Mouse (Mus musculus) brain, embryonic 14.5 days (tissue): ENCODE data around the gene Mkln1. TPM values are rescaled to one million over a fixed set of nuclear protein-coding genes. Genes with fewer than 3 reads are reported as not detected.
"Not testable (repeated sequence)": the region's sequence is repeated elsewhere in the genome, so short reads cannot be mapped to it uniquely, and the experiment has no call there.

Experiments used
- DNase-seq: peaks from one replicate; pipeline ENCODE4 v3.0.0-alpha.2; 2011; ENCODE audit warnings: low read depth
- CTCF ChIP-seq: fragments of 200-500 bp; IDR thresholded peaks from 2 replicates; pipeline ENCODE4 v1.5.1; 2012; ENCODE audit warnings: inconsistent platforms, mild to moderate bottlenecking, moderate library complexity, borderline replicate concordance; ENCODE audit not compliant: insufficient read depth, insufficient read length; ENCODE audit errors: extremely low read depth
- POLR2A ChIP-seq: fragments of 200-500 bp; IDR thresholded peaks from 2 replicates; pipeline ENCODE4 v1.6.1; 2012; ENCODE audit warnings: mild to moderate bottlenecking, inconsistent platforms, borderline replicate concordance; ENCODE audit not compliant: poor library complexity, insufficient read depth, insufficient read length, severe bottlenecking; ENCODE audit errors: extremely low read depth
- polyA plus RNA-seq: library from polyadenylated mRNA; depleted of rRNA; stranded (reverse); fragments of >200 nt; gene quantifications from 2 replicates; pipeline ENCODE4 v1.2.3, GENCODE M21; 2012; rRNA removed

The Mkln1 gene
- polyA plus RNA-seq, 1 experiment, result 47.9 TPM

DNA sequence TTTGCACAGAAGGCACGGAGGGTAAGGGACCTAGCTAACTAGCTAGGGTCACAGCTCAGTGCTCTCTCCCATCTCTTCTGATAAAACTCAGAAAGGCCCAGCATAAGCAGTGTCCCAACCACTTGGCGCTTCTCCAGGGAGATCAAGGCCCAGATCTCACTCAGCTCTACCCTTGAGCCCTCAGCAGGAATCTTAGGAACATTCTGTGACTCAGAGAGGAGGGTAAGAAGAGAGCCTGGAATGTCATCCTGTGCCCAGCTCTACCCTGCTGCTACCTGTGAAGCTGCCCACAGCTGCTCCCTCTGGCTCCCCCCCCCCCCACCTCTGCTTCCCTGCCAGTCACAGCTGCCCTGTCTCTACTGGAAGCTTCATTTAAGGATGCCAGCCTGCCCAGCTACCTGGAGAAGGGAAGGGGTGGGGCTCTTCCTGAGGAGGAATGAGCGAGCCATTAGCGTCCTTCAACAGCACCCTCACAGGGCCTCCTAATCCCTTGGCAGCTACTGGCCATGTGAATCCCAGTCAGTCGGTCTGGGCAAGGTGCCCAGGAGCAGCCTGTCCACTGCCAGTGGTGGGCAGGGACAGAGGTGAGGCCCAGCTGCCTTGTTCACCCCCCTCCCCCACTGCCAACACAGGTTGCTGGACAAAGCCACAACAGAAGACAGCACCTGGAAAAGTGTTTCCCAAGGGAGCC is 151.0 kb downstream of the Mkln1 start:
- peak; percentile 86 for DNase-seq
- TF ChIP-seq POLR2A (no peak), CTCF (no peak)

DNA sequence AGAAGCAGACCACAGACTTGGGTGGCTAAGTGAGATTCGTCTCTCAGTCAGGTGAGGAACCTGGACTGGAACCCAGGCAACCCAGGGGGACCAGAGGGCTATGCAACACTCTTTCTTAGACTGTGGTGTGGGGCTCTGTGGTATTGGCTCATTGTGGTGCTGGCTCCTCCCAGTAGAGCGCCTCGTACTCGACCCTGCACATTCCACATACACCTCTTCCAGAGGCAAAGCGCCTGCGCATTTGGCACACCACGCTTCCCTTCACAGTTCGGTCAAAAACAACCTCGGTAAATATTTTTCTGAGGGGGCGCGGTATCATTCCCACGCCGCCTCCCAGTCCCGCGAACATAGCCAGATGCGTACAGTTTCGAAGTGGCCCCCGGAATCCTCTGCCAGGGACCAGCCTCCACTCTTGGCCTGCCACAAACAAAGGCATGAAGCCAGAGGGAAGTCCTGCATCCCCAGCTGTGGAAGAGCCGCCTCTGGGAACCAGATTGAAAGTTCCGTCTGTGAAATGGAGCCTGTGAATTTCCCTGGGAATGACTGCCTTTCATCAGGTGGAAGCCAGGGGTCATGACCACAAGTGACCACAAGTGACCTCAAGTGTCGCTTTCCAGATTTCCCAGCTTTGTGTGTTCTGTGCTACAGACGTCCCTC is 152.5 kb downstream of the Mkln1 start:
- TF ChIP-seq POLR2A, result no peak
- TF ChIP-seq CTCF, result no peak
- peak; percentile 25 for DNase-seq

DNA sequence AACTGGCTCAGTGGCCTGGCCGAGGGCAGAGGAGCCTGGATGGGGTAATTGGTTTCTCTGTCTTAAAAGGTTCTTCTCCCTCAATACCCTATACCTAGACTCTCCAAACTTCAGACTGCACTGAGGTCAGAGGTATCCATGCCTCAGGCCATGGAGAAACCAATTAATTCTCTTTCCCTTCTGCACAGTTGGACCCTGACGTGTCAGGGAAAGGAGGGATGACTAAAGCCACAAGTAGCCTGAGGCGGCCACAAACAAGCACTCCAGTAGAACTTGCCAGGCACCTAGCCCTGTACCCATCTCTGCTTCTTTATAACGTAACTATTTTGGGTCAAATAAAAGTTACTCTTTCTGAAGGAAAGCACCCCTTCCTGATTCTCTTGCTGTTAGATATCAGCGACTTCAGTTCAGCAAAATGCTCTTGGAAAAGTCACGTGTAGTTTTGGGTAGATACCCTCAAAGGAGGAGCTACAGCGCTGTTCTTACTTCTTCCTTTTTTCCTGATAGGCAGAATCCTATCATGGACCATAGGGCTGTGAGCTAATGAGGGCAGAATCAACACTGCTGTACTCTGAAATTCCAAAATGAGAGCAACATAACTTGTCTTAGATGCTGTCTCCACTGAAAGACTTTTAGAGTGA is 158.0 kb downstream of the Mkln1 start:
- no peak for TF ChIP-seq CTCF
- TF ChIP-seq POLR2A, result no peak
- DNase-seq, result no peak

DNA sequence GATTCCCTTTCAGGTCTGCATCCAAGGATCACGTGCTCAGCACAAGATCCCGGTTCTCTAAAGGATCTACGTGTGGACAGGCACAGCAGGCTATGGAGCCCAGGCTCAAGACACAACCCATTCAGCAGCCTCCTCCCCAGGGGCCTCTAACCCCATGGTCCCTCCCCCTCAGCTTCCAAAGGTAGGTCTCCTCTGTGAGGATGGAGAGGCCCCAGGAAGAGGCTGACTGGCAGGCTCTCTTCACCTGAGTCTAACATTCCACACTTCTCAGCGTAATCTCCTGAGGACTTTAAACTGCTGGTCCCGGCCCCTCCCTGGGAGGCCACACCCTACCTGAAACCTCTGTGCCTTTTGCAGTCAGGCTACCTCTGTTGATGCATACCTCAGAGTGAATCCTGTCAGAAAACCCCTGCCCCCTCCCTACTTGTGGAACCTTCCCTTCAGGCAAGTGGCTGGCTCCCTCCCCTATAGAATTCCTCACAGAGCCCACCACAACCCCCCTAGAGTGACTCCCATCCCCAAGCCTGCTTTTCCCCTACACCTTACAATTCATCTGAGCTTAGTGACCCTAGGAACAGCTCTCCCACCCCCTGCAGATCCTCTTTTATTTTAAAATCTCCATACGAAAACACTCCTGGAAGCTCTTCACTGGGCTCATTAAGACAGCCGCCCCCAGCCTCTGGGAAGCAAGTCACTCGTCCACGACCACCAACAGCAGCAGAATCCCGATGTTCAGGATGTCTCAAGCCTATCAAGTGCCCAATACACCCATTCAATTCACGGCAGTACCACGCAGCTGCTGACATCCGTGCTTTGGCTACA is 161.8 kb downstream of the Mkln1 start:
- TF ChIP-seq CTCF (no peak), POLR2A (no peak)
- DNase-seq, result no peak

DNA sequence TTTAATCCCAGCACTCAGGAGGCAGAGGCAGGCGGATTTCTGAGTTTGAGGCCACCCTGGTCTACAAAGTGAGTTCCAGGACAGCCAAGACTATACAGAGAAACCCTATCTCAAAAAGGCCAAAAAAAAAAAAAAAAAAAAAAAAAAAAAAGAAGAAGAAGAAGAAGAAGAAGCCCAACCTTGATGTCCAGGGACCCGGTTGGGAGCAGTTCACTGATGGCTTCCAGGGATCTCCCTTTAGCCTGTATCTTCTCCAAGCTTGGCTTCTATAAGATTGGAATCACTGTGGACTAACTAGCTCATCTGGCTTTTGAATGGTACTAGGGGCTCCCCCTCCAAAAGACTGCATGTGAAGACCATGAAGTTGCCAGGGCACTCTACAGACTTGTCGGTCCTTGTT is 163.4 kb downstream of the Mkln1 start:
- not testable (repeated sequence) for DNase-seq

DNA sequence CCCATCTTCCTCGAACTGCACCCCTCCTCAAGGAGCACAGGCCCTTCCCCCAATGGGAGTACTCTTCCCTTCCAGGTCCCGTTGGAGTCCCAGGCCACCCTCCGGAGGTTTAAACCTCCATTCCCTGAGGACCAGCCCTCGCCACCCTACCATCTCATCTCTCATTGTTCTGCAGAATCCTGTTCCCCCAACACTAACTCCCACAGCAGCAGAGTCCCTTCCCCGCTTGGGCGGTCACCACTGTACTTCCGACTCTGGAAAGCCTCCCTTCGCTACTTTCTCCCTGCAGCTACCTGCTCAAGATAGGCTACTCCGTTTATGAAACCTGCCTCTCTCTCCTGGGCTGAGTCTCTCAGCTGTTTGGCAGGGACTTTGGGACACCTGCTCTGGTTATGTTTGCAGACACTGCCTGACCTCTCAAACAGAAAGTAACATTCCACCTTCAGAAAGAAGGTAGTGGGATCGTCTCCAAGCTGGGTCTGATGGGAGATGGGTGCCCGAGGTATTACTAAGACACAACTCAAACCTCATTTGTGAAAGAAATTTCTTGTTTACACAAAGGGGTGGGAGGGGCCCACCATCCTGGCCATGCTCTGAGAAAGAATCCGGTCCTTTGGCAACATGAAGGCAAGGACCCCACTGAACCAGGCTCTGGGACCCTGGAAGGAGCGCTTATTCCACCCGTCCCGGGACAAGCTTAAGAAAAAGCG is 164.0 kb downstream of the Mkln1 start:
- peak; percentile 28 for DNase-seq
- TF ChIP-seq POLR2A (no peak), CTCF (no peak)

DNA sequence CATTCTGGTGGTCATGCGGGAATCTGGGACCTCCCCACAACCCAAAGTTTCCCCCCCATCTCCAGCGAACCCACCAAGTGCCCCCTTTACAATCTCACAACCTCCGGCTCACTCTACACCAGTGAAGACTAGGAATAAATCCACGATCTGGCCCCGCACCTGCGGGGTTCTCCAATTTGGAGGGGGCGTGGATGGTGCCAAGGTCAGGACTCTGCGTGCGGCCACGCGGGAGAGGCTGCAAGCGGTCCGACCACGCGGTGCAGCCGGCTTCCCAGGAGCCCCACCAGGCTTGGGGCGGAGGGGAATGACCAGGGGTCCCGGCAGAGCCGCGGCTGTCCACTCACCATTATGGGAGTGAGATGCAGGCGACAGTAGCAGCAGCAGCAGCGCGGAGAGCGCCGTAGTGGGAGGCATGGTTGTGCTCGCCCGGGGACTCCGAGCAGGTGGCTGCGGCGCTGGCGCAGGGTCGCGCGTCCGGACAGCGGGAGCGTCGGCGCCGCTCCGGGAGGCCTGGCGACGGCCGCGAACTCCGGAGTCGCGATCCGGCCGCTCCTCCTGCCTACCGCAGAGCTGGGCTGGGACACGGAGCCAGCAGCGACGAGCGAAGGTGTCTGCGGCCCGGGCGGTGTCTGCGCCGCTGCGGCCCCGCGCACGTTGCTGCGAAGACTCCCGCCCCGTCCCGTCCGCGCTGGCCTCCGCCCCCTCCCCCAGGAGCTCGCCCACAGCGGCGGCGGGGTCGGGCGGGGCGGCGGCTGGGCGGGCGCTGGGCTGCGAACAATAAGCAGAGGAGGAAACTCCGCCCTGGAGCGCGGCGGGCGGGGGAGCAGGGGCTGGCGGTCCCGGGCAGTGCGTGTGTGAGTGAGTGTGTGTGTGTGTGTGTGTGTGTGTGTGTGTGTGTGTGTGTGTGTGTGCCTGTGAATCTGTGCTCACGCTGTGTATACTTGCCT is 165.0 kb downstream of the Mkln1 start, which contains the start of gene Podxl:
Podxl (minus strand) TSS at position 747 of the 947 bp plus-strand sequence.
- peak; percentile 94 for DNase-seq
- no peak for TF ChIP-seq CTCF
- peak; percentile 53; the same call in 1 of the 2 replicates for TF ChIP-seq POLR2A

DNA sequence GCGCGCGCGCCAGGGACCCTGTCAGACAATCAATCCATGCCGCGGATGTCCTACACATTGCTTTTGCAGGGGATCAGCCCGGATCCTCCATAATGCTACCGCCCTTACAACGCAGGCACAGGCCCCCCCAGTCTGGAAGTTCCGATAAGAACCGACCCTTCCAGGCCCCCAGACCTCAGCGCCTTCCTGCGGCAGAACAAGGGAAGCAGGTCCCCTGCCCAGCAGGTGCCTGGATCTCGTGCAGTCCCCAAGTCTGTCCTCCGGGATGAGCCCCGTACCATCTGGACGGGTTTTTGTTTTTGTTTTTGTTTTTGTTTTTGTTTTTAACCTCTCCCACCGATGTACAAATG is 165.6 kb downstream of the Mkln1 start:
- no peak for DNase-seq
- TF ChIP-seq CTCF (no peak), POLR2A (no peak)

DNA sequence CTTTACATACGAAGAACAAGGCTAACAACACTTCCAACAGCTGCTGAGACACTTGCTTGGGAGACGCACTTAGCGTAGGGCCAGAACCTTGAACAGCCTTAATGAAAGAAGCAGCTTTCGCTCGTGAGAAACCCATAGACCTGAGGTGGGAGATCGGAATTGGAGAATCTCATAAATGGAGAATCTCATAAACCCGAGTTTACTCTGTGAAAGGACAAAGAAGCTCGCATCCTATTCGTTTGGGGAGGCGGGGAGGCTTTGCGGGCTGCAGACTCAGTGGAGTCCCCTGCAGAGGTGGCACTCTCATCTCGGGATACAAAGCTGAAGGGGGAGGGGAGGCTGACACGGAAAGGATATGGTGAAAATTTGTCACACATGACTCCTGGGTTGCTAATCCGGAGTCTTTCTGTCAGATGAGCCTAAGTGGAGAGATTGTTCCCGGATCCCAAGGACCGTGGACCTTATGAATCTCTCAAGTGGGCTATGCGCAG is 166.4 kb downstream of the Mkln1 start:
- DNase-seq, result peak; percentile 71
- TF ChIP-seq POLR2A (no peak), CTCF (no peak)

Other genes with a start within 250 kb of the Mkln1 start
- gene Podxl, start 165.2 kb downstream of the Mkln1 start, polyA plus RNA-seq, result 16.6 and 24.5 TPM in 2 replicates